10 mouse cellular contexts compared by ENCODE assay signal in the genomic region with DNA sequence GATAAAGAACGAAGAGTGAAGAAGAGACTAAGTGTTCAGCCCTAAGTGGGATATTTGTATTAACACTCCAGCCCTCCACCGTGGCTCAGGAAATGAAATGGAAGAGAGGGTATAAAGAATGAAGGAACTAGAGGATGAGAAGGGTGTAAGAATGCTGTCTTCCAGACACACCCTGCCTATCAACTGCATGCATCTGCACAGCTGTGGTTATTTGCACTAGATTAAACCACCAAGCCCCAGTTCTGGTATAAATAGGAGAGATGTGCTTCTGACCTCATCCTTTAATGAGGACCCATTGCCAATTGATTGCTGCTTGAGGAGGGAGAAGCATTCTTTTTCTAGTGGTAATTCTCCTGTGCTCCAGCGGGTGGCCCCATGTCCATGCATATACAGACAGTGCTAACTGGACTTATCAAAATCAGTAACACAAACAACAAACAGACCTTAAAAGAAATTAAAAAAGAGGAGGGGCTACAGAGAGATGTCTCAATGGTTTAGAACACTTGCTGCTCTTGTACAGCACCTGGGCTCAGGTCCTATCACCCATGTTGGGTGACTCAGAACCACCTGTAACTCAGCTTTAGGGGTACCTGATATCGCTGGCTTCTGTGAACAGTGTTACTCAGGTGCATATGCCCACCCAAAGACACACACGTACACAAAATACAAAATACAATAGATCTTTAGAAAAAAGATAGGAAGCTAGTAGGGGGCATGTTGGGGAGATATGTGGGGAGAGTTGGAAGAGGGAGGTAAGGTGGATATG.
DNase-seq lines count a peak whose midpoint lies in the region; ATAC-seq lines count a peak whose summit lies in the region.
"Had no signal": no experiment of that assay in that cellular context is flagged by ENCODE, and none has a peak within 500 bp of the region (broad histone marks: within the 10 kb centered on the region; RNA-seq: fewer than 3 reads in every experiment).

No protein-coding gene starts in this region.

- H3K4me2 ChIP-seq in neural tube, embryonic 11.5 days (ENCODE audit: low read depth), result no peak overlapping the region
- no peak overlapping the region for H3K4me2 ChIP-seq in hindbrain, embryonic 12.5 days (replicated peaks)
- H3K4me2 ChIP-seq: heart, embryonic 13.5 days; limb, embryonic 15.5 days had no signal

- H3K36me3 ChIP-seq in neural tube, embryonic 11.5 days (ENCODE audit: control insufficient read depth, insufficient read depth, low read length), result no peaks in the 10 kb centered on the region
- no peaks in the 10 kb centered on the region for H3K36me3 ChIP-seq in hindbrain, embryonic 12.5 days
- H3K36me3 ChIP-seq: heart, embryonic 13.5 days; limb, embryonic 15.5 days had no signal

- 69% methylated on average over 5 of the region's 5 CpGs for WGBS in neural tube, embryonic 11.5 days
- WGBS in hindbrain, embryonic 12.5 days, result 67% methylated on average over 5 of the region's 5 CpGs

- H3K4me3 ChIP-seq in neural tube, embryonic 11.5 days (ENCODE audit: low read depth, low read length), result no peak overlapping the region
- H3K4me3 ChIP-seq in hindbrain, embryonic 12.5 days, result no peak overlapping the region
- H3K4me3 ChIP-seq: heart, embryonic 13.5 days; limb, embryonic 15.5 days had no signal

- peak; percentile 5 for DNase-seq in cerebellum, adult 11 months
- DNase-seq in cerebellum, adult 9-11 months, result no peak
- no peak for DNase-seq in neural tube, embryonic 11.5 days (ENCODE audit: low spot score)
- no peak for DNase-seq in neural tube, embryonic 10.5 days (ENCODE audit: extremely low spot score, low spot score)
- DNase-seq in retina, postnatal 1 day, result peak; percentile 48

- H3K4me1 ChIP-seq in neural tube, embryonic 11.5 days (ENCODE audit: control insufficient read depth, insufficient read depth, low read length), result no peaks in the 10 kb centered on the region
- no peaks in the 10 kb centered on the region for H3K4me1 ChIP-seq in hindbrain, embryonic 12.5 days
- H3K4me1 ChIP-seq: heart, embryonic 13.5 days; limb, embryonic 15.5 days had no signal

- peak; percentile 63; the same call in 1 of the 2 replicates for ATAC-seq in neural tube, embryonic 11.5 days (ENCODE audit: insufficient read depth, low FRiP score, low TSS enrichment)
- ATAC-seq in hindbrain, embryonic 12.5 days (ENCODE audit: low FRiP score), result peak; percentile 46; the same call in 1 of the 2 replicates
- no peak for ATAC-seq in erythroblast, adult 5-6 weeks (replicated peaks; ENCODE audit: low FRiP score, poor library complexity, severe bottlenecking)
- ATAC-seq in inflammation-experienced regulatory T-cells, adult 6 months, result no peak

- H3K27me3 ChIP-seq in neural tube, embryonic 11.5 days (ENCODE audit: control insufficient read depth, insufficient read depth, low read length), result no peaks in the 10 kb centered on the region
- H3K27me3 ChIP-seq in hindbrain, embryonic 12.5 days, result no peaks in the 10 kb centered on the region
- H3K27me3 ChIP-seq: heart, embryonic 13.5 days; limb, embryonic 15.5 days had no signal

- H3K9ac ChIP-seq in neural tube, embryonic 11.5 days (ENCODE audit: low read length), result no peak overlapping the region
- no peak overlapping the region for H3K9ac ChIP-seq in hindbrain, embryonic 12.5 days
- H3K9ac ChIP-seq: heart, embryonic 13.5 days; limb, embryonic 15.5 days had no signal

- no peak overlapping the region for H3K27ac ChIP-seq in neural tube, embryonic 11.5 days (ENCODE audit: low read depth, low read length)
- H3K27ac ChIP-seq in hindbrain, embryonic 12.5 days, result no peak overlapping the region
- H3K27ac ChIP-seq: heart, embryonic 13.5 days; limb, embryonic 15.5 days had no signal

- H3K9me3 ChIP-seq in neural tube, embryonic 11.5 days (ENCODE audit: control insufficient read depth, low read length), result no peaks in the 10 kb centered on the region
- no peaks in the 10 kb centered on the region for H3K9me3 ChIP-seq in hindbrain, embryonic 12.5 days (replicated peaks)
- H3K9me3 ChIP-seq: heart, embryonic 13.5 days; limb, embryonic 15.5 days had no signal

Comparison
In these comparisons a context has a peak if more than half of its experiments do, and no peak if none do; other contexts are left out.
1. DNase-seq: peak in cerebellum, adult 11 months (single experiment) and retina, postnatal 1 day (single experiment); none in cerebellum, adult 9-11 months (single experiment), neural tube, embryonic 11.5 days (single experiment) and neural tube, embryonic 10.5 days (single experiment).
2. ATAC-seq: peak in neural tube, embryonic 11.5 days (single experiment) and hindbrain, embryonic 12.5 days (single experiment); none in erythroblast, adult 5-6 weeks (single experiment) and inflammation-experienced regulatory T-cells, adult 6 months (single experiment).